23 mouse cellular contexts compared by ENCODE assay signal in genomic region chr14:54166057-54166456, GRCm38 (mm10).
DNase-seq lines count a peak whose midpoint lies in the region; ATAC-seq and TF ChIP-seq lines count a peak whose summit lies in the region.
"Had no signal": no experiment of that assay in that cellular context is flagged by ENCODE, and none has a peak within 500 bp of the region (broad histone marks: within the 10 kb centered on the region; RNA-seq: fewer than 3 reads in every experiment).

No protein-coding gene starts in this region.

- H3K27ac ChIP-seq in embryonic facial prominence, embryonic 14.5 days (replicated peaks; ENCODE audit: low read depth, low read length) = no peak overlapping the region
- H3K27ac ChIP-seq in embryonic facial prominence, embryonic 10.5 days (replicated peaks) = no peak overlapping the region
- H3K27ac ChIP-seq in heart, embryonic 16.5 days (ENCODE audit: low read length) = peak overlapping the region; percentile 7; the same call in 1 of the 2 replicates
- H3K27ac ChIP-seq in lung, embryonic 14.5 days (ENCODE audit: low read depth) = peak overlapping the region; percentile 16; the same call in 1 of the 2 replicates
- peak overlapping the region; percentile 70 for H3K27ac ChIP-seq in intestine, embryonic 16.5 days (ENCODE audit: low read length)
- H3K27ac ChIP-seq: forebrain, embryonic 12.5 days; hindbrain, embryonic 10.5 days; hindbrain, postnatal 0 days; liver, embryonic 15.5 days; midbrain, embryonic 12.5 days had no signal

- H3K4me1 ChIP-seq in embryonic facial prominence, embryonic 14.5 days (ENCODE audit: control insufficient read depth, insufficient read depth, low read length) = peaks cover 11% of the 10 kb centered on the region
- peaks cover 13% of the 10 kb centered on the region for H3K4me1 ChIP-seq in embryonic facial prominence, embryonic 10.5 days
- peaks cover 16% of the 10 kb centered on the region for H3K4me1 ChIP-seq in heart, embryonic 16.5 days (ENCODE audit: control insufficient read depth, insufficient read depth, low read length)
- peaks cover 6% of the 10 kb centered on the region; the same call in 1 of the 2 replicates for H3K4me1 ChIP-seq in lung, embryonic 14.5 days (ENCODE audit: insufficient read depth)
- peaks cover 7% of the 10 kb centered on the region for H3K4me1 ChIP-seq in intestine, embryonic 16.5 days (ENCODE audit: control insufficient read depth, insufficient read depth, low read length)
- H3K4me1 ChIP-seq: forebrain, embryonic 12.5 days; hindbrain, embryonic 10.5 days; liver, embryonic 15.5 days; midbrain, embryonic 12.5 days had no signal

- no peaks in the 10 kb centered on the region for H3K9me3 ChIP-seq in embryonic facial prominence, embryonic 14.5 days (ENCODE audit: control insufficient read depth, low read length)
- H3K9me3 ChIP-seq in embryonic facial prominence, embryonic 10.5 days = no peaks in the 10 kb centered on the region
- H3K9me3 ChIP-seq in heart, embryonic 16.5 days (replicated peaks; ENCODE audit: control insufficient read depth, low read length) = no peaks in the 10 kb centered on the region
- H3K9me3 ChIP-seq in lung, embryonic 14.5 days (ENCODE audit: low read depth, low read length) = no peaks in the 10 kb centered on the region
- H3K9me3 ChIP-seq in intestine, embryonic 16.5 days (ENCODE audit: control insufficient read depth, low read length) = no peaks in the 10 kb centered on the region
- H3K9me3 ChIP-seq: forebrain, embryonic 12.5 days; hindbrain, embryonic 10.5 days; liver, embryonic 15.5 days; midbrain, embryonic 12.5 days had no signal

- 33% methylated on average over 3 of the region's 3 CpGs for WGBS in embryonic facial prominence, embryonic 14.5 days
- WGBS in embryonic facial prominence, embryonic 10.5 days = 68% methylated on average over 3 of the region's 3 CpGs
- WGBS in heart, embryonic 16.5 days = 42% methylated on average over 3 of the region's 3 CpGs
- 34% methylated on average over 3 of the region's 3 CpGs for WGBS in lung, embryonic 14.5 days
- 41% methylated on average over 3 of the region's 3 CpGs for WGBS in intestine, embryonic 16.5 days

- no peak for ATAC-seq in embryonic facial prominence, embryonic 14.5 days (ENCODE audit: low read depth)
- ATAC-seq in heart, embryonic 16.5 days (replicated peaks; ENCODE audit: extremely low read depth, insufficient read depth, low FRiP score) = no peak
- no peak for ATAC-seq in lung, embryonic 14.5 days (ENCODE audit: insufficient read depth)
- peak; percentile 30; the same call in 1 of the 2 replicates for ATAC-seq in intestine, embryonic 16.5 days
- ATAC-seq: hindbrain, postnatal 0 days; lung, postnatal 0 days had no signal

- TF ChIP-seq CTCF in lung, embryonic 14.5 days (IDR thresholded peaks at IDR 0.05; ENCODE audit: low read depth) = no peak

- H3K9ac ChIP-seq in embryonic facial prominence, embryonic 14.5 days (ENCODE audit: low read depth, low read length) = no peak overlapping the region
- H3K9ac ChIP-seq in heart, embryonic 16.5 days (ENCODE audit: low read length) = no peak overlapping the region
- H3K9ac ChIP-seq in lung, embryonic 14.5 days = no peak overlapping the region
- H3K9ac ChIP-seq in intestine, embryonic 16.5 days (ENCODE audit: low read depth, low read length) = no peak overlapping the region
- H3K9ac ChIP-seq: forebrain, embryonic 12.5 days; liver, embryonic 15.5 days; midbrain, embryonic 12.5 days had no signal

- DNase-seq in embryonic facial prominence, embryonic 14.5 days (ENCODE audit: low spot score) = peak; percentile 21
- DNase-seq in embryonic facial prominence, embryonic 10.5 days (ENCODE audit: low spot score) = no peak
- DNase-seq in heart, postnatal 25 days (ENCODE audit: low spot score) = no peak
- DNase-seq in lung, embryonic 14.5 days = peak; percentile 43
- DNase-seq in lung, postnatal 4 days = no peak
- DNase-seq in B cell, adult 2 months = no peak
- DNase-seq: adrenal gland, postnatal 25 days; cerebellum, adult 9-10 months; gastrocnemius, postnatal 10 days; kidney, adult 2 months; kidney, postnatal 25 days; left cerebral cortex, postnatal 4 days; liver; right cerebral cortex, postnatal 25 days; thymus, postnatal 14 days had no signal

- intact Hi-C loops in heart, postnatal 25 days (cut with DNase I) = no loop called here

- no peak overlapping the region for H3K4me3 ChIP-seq in embryonic facial prominence, embryonic 14.5 days (ENCODE audit: low read depth, low read length)
- H3K4me3 ChIP-seq in embryonic facial prominence, embryonic 10.5 days = no peak overlapping the region
- H3K4me3 ChIP-seq in heart, embryonic 16.5 days (ENCODE audit: low read length) = no peak overlapping the region
- no peak overlapping the region for H3K4me3 ChIP-seq in lung, embryonic 14.5 days (ENCODE audit: low read depth, low read length)
- no peak overlapping the region for H3K4me3 ChIP-seq in intestine, embryonic 16.5 days (ENCODE audit: low read length)
- H3K4me3 ChIP-seq: forebrain, embryonic 12.5 days; hindbrain, embryonic 10.5 days; liver, embryonic 15.5 days; midbrain, embryonic 12.5 days had no signal

- H3K36me3 ChIP-seq in embryonic facial prominence, embryonic 14.5 days (ENCODE audit: control insufficient read depth, insufficient read depth, low read length) = no peaks in the 10 kb centered on the region
- no peaks in the 10 kb centered on the region for H3K36me3 ChIP-seq in embryonic facial prominence, embryonic 10.5 days (replicated peaks)
- H3K36me3 ChIP-seq in heart, embryonic 16.5 days (ENCODE audit: control insufficient read depth, insufficient read depth) = no peaks in the 10 kb centered on the region
- H3K36me3 ChIP-seq in lung, embryonic 14.5 days (ENCODE audit: insufficient read depth) = no peaks in the 10 kb centered on the region
- H3K36me3 ChIP-seq in intestine, embryonic 16.5 days (ENCODE audit: control insufficient read depth, insufficient read depth, low read length) = no peaks in the 10 kb centered on the region
- H3K36me3 ChIP-seq: forebrain, embryonic 12.5 days; hindbrain, embryonic 10.5 days; liver, embryonic 15.5 days; midbrain, embryonic 12.5 days had no signal

- H3K27me3 ChIP-seq in embryonic facial prominence, embryonic 14.5 days (replicated peaks; ENCODE audit: control insufficient read depth, insufficient read depth, low read length) = no peaks in the 10 kb centered on the region
- H3K27me3 ChIP-seq in embryonic facial prominence, embryonic 10.5 days (replicated peaks; ENCODE audit: low read depth, poor library complexity, severe bottlenecking) = no peaks in the 10 kb centered on the region
- H3K27me3 ChIP-seq in heart, embryonic 16.5 days (ENCODE audit: control insufficient read depth, insufficient read depth, low read length) = no peaks in the 10 kb centered on the region
- no peaks in the 10 kb centered on the region for H3K27me3 ChIP-seq in lung, embryonic 14.5 days (ENCODE audit: insufficient read depth, low read length)
- no peaks in the 10 kb centered on the region for H3K27me3 ChIP-seq in intestine, embryonic 16.5 days (replicated peaks; ENCODE audit: control insufficient read depth, insufficient read depth, low read length)
- H3K27me3 ChIP-seq: forebrain, embryonic 12.5 days; midbrain, embryonic 12.5 days had no signal

- H3K4me2 ChIP-seq in embryonic facial prominence, embryonic 14.5 days (ENCODE audit: low read depth, low read length) = no peak overlapping the region
- H3K4me2 ChIP-seq in heart, embryonic 16.5 days (ENCODE audit: low read depth, low read length) = no peak overlapping the region
- no peak overlapping the region for H3K4me2 ChIP-seq in lung, embryonic 14.5 days
- no peak overlapping the region for H3K4me2 ChIP-seq in intestine, embryonic 16.5 days (ENCODE audit: low read depth, low read length)
- H3K4me2 ChIP-seq: forebrain, embryonic 12.5 days; liver, embryonic 15.5 days; midbrain, embryonic 12.5 days had no signal

Comparison
In these comparisons a context has a peak if more than half of its experiments do, and no peak if none do; other contexts are left out.
1. DNase-seq: peak in embryonic facial prominence, embryonic 14.5 days (single experiment) and lung, embryonic 14.5 days (single experiment); none in embryonic facial prominence, embryonic 10.5 days (single experiment), heart, postnatal 25 days (single experiment), lung, postnatal 4 days (0 of 2) and B cell, adult 2 months (0 of 2).
2. H3K27ac ChIP-seq: peak in heart, embryonic 16.5 days (single experiment), lung, embryonic 14.5 days (single experiment) and intestine, embryonic 16.5 days (single experiment); none in embryonic facial prominence, embryonic 14.5 days (single experiment) and embryonic facial prominence, embryonic 10.5 days (single experiment).